Comparison of ENCODE assay signal across 10 mouse cellular contexts in the genomic region with DNA sequence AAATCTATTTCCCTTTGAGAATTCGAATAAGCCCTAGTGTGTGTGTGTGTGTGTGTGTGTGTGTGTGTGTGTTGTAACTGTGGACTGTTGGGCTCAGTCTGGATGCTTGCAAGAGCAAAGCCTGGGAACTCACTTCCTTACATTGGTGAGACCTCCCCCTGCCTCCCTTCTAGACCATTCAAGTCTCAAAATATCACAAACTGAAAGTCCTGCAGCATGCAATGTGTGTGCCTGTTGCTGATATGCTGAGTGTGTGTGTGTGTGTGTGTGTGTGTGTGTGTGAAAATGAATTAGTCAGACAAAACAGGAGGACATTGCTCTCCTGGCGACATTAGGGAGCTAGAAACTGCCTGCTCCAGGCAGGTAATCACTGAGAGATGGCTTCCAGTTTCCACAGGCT. TPM values are rescaled to one million over a fixed set of nuclear protein-coding genes. Genes with fewer than 3 reads are reported as not detected.
DNase-seq lines count a peak whose midpoint lies in the region; ATAC-seq and TF ChIP-seq lines count a peak whose summit lies in the region.
"Had no signal": no experiment of that assay in that cellular context is flagged by ENCODE, and none has a peak within 500 bp of the region (broad histone marks: within the 10 kb centered on the region; RNA-seq: fewer than 3 reads in every experiment).

No protein-coding gene starts in this region.

- TF ChIP-seq CTCF in kidney, postnatal 0 days (IDR thresholded peaks at IDR 0.05; ENCODE audit: low read depth) = no peak
- TF ChIP-seq CTCF in kidney, adult 2 months (conservative IDR thresholded peaks at IDR 0.05; ENCODE audit: insufficient read depth, insufficient read length, low read depth, low read length) = no peak

- WGBS in kidney, postnatal 0 days = 68% methylated on average over 2 of the region's 2 CpGs
- WGBS in kidney, adult 2 months = 45% methylated on average over 2 of the region's 2 CpGs

- H3K4me3 ChIP-seq in kidney, postnatal 0 days (replicated peaks; ENCODE audit: low read depth, low read length) = no peak overlapping the region
- no peak overlapping the region for H3K4me3 ChIP-seq in kidney, adult 2 months (ENCODE audit: insufficient read depth, low read depth, low read length)
- H3K4me3 ChIP-seq: midbrain, embryonic 12.5 days had no signal

- no peaks in the 10 kb centered on the region for H3K9me3 ChIP-seq in kidney, postnatal 0 days (replicated peaks; ENCODE audit: low read length)
- H3K9me3 ChIP-seq: midbrain, embryonic 12.5 days had no signal

- no peak overlapping the region for H3K27ac ChIP-seq in kidney, postnatal 0 days
- H3K27ac ChIP-seq in kidney, adult 2 months (ENCODE audit: insufficient read depth, low read depth, low read length) = no peak overlapping the region
- H3K27ac ChIP-seq: midbrain, embryonic 12.5 days had no signal

- no peak for ATAC-seq in kidney, postnatal 0 days (replicated peaks; ENCODE audit: low FRiP score, low read depth)
- peak; percentile 33 for ATAC-seq in erythroid progenitor cell, adult 5-6 weeks (replicated peaks; ENCODE audit: low FRiP score, poor library complexity, severe bottlenecking)
- peak; percentile 64 for ATAC-seq in megakaryocyte-erythroid progenitor cell, adult 5-6 weeks (replicated peaks; ENCODE audit: low FRiP score, low TSS enrichment, poor library complexity, severe bottlenecking)

- peak overlapping the region; percentile 38 for H3K4me2 ChIP-seq in kidney, postnatal 0 days (ENCODE audit: low read length)
- H3K4me2 ChIP-seq: midbrain, embryonic 12.5 days had no signal

- H3K27me3 ChIP-seq in kidney, postnatal 0 days (ENCODE audit: insufficient read depth, low read length) = no peaks in the 10 kb centered on the region
- H3K27me3 ChIP-seq in kidney, adult 2 months (replicated peaks; ENCODE audit: control insufficient read depth, insufficient read depth, low read length) = no peaks in the 10 kb centered on the region
- H3K27me3 ChIP-seq: midbrain, embryonic 12.5 days had no signal

- no peak overlapping the region for H3K9ac ChIP-seq in kidney, postnatal 0 days (ENCODE audit: low read depth, low read length)
- H3K9ac ChIP-seq: midbrain, embryonic 12.5 days had no signal

- TF ChIP-seq POLR2A in kidney, adult 2 months (IDR thresholded peaks at IDR 0.05; ENCODE audit: low read depth, low read length) = no peak

- DNase-seq in kidney, postnatal 0 days (ENCODE audit: low spot score) = peak; percentile 9
- no peak for DNase-seq in kidney, adult 2 months
- DNase-seq in MEL-GATA-1-ER (ENCODE audit: extremely low read depth, low read depth) = peak; percentile 24
- no peak for DNase-seq in layer of hippocampus, postnatal 10 days (ENCODE audit: low spot score in 2 of 2)
- no peak for DNase-seq in ovary, postnatal 10 days (ENCODE audit: low spot score)
- DNase-seq: cerebellum, postnatal 14 days; right cerebral cortex, adult 18-20 months had no signal

- no peaks in the 10 kb centered on the region for H3K36me3 ChIP-seq in kidney, postnatal 0 days (ENCODE audit: insufficient read depth, low read length)
- H3K36me3 ChIP-seq in kidney, adult 2 months (ENCODE audit: control insufficient read depth, insufficient read depth, low read length) = no peaks in the 10 kb centered on the region
- H3K36me3 ChIP-seq: midbrain, embryonic 12.5 days had no signal

- no peaks in the 10 kb centered on the region for H3K4me1 ChIP-seq in kidney, postnatal 0 days (replicated peaks; ENCODE audit: insufficient read depth, low read length)
- no peaks in the 10 kb centered on the region for H3K4me1 ChIP-seq in kidney, adult 2 months (ENCODE audit: control insufficient read depth, insufficient read depth, low read length)

RNA-seq across cellular contexts. Expression of a gene that starts 0.5 kb away (rescaled TPM):
- 1.6 TPM in 2 replicates for polyA plus RNA-seq in kidney, postnatal 0 days (2015; fragmentation: Nextera tagmentation; extraction: Ambion mirVana)
- polyA plus RNA-seq in kidney, adult 2 months (2012; rRNA removed) = 1.2 and 1.5 TPM in 2 replicates
- total RNA-seq in erythroid progenitor cell, adult 5-6 weeks (2015; ENCODE audit: low replicate concordance) = 22.6 and 34.6 TPM in 2 replicates
- total RNA-seq in erythroid progenitor cell, adult 5-6 weeks (2017; ENCODE audit: low replicate concordance) = 7.6 and 10.6 TPM in 2 replicates
- total RNA-seq in megakaryocyte-erythroid progenitor cell, adult 5-6 weeks (2014; fragmentation: Nextera tagmentation) = 14.2 and 24.4 TPM in 2 replicates
- total RNA-seq in megakaryocyte-erythroid progenitor cell, adult 5-6 weeks (2017) = 12.0 and 16.1 TPM in 2 replicates
- total RNA-seq in layer of hippocampus, postnatal 10 days (2021) = 1 to 10 TPM; 3.3 to 4.9 TPM

Comparison
In these comparisons a context has a peak if more than half of its experiments do, and no peak if none do; other contexts are left out.
1. DNase-seq: peak in kidney, postnatal 0 days (single experiment) and MEL-GATA-1-ER (single experiment); none in kidney, adult 2 months (single experiment), layer of hippocampus, postnatal 10 days (0 of 2) and ovary, postnatal 10 days (single experiment).